Mouse (Mus musculus) olfactory bulb, adult 2 months (tissue): ENCODE measurements around the gene 1700049E17Rik2. TPM values are rescaled to one million over a fixed set of nuclear protein-coding genes. Genes with fewer than 3 reads are reported as not detected.
"Not testable (repeated sequence)": the region's sequence is repeated elsewhere in the genome, so short reads cannot be mapped to it uniquely, and the experiment has no call there.

Experiments
- H3K27ac ChIP-seq: fragments of 200-500 bp; 2 replicates; pipeline ENCODE4 v1.5.1; 2012; ENCODE audit warnings: low read depth, low read length; ENCODE audit not compliant: insufficient read depth
- H3K4me1 ChIP-seq: fragments of 200-500 bp; 2 replicates; pipeline ENCODE4 v1.6.1; 2012; ENCODE audit warnings: low read length; ENCODE audit not compliant: control insufficient read depth, insufficient read depth
- H3K4me3 ChIP-seq: fragments of 200-500 bp; 2 replicates; pipeline ENCODE4 v1.5.1; 2012; ENCODE audit warnings: mild to moderate bottlenecking, low read depth, low read length, moderate library complexity; ENCODE audit not compliant: insufficient read depth
- WGBS: fragments of 180-500 bp; shearing (Covaris S2); methylation state at CpG from one replicate; pipeline ENCODE4 v1.1.7; 2018; 5-methylcytosine and 5-hydroxymethylcytosine counted together
- polyA plus RNA-seq: library from polyadenylated mRNA; stranded (reverse); fragments of >200 nt; gene quantifications from 2 replicates; pipeline ENCODE4 v1.2.4, GENCODE M21; 2012; ENCODE audit warnings: low replicate concordance; ENCODE audit not compliant: missing spikeins, insufficient read depth, insufficient read length

The 1700049E17Rik2 gene
- polyA plus RNA-seq: not detected in 2 replicates

DNA sequence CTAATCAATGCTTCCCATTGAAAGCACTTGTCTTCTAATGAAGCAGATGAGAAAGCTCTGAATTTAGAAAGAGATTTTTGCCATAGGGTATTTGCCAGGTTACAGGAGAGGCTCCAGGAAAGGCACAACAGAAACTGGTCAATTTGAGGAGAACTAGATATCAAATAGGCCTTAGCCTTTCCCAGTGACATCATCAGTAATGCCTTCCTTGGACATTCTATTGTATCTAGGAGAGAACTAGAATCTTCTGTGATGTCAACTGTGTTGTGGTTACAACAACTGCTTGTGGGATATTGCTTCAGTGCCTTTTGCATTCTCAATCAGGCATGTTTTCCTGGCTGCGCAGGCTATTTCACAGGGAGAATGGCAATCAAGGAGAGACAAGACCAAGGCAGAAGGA, at the start of gene 1700049E17Rik2:
Gene 1700049E17Rik2, plus strand, starts transcription at position 301 of the 400 bp plus-strand sequence.
- H3K4me1 ChIP-seq, H3K4me3 ChIP-seq, H3K27ac ChIP-seq: not testable (repeated sequence)
- WGBS: no CpG with 5 or more reads among the region's 1 CpGs

GRCm38 (mm10) chr14:41524695-41525094, 48.3 kb upstream of the 1700049E17Rik2 start:
- H3K4me3 ChIP-seq, H3K4me1 ChIP-seq, H3K27ac ChIP-seq: not testable (repeated sequence)
- WGBS: 79% methylated on average over 1 of the region's 1 CpGs

DNA sequence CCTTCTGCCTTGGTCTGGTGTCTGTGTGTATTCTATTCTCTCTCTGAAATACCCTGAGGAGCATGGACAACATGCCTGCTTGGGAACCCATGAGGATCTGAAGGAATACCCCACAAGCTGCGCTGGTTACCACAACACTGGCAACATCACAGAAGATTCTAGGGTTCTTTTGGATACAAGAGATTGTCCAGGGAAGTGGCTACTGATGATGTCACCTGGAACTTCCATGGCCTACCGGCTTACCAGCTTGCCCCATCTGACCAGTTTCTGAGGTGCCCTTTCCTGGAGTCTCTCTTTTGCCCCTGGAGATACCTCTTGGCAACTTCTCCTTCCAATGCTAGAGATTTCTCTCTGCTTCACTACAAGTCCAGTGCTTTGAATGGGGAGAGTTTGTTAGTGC, 17.5 kb upstream of the 1700049E17Rik2 start, which contains the start of gene Gm7970:
Gene Gm7970, minus strand, starts transcription at position 101 of the 400 bp plus-strand sequence.
- WGBS: no CpG with 5 or more reads among the region's 2 CpGs

GRCm38 (mm10) chr14:41586346-41586745, 13.3 kb downstream of the 1700049E17Rik2 start:
- 84% methylated on average over 1 of the region's 1 CpGs for WGBS
- H3K4me3 ChIP-seq, H3K27ac ChIP-seq, H3K4me1 ChIP-seq: not testable (repeated sequence)

More for the DNA sequence above, 17.5 kb upstream of the 1700049E17Rik2 start, which contains the start of gene Gm7970:
- not testable (repeated sequence) for H3K4me3 ChIP-seq, H3K27ac ChIP-seq, H3K4me1 ChIP-seq

GRCm38 (mm10) chr14:41600935-41601334, 27.9 kb downstream of the 1700049E17Rik2 start:
- H3K4me3 ChIP-seq, H3K4me1 ChIP-seq, H3K27ac ChIP-seq: not testable (repeated sequence)
- 93% methylated on average over 15 of the region's 15 CpGs for WGBS

- not testable (repeated sequence) for H3K27ac ChIP-seq, H3K4me1 ChIP-seq, H3K4me3 ChIP-seq
- 82% methylated on average over 1 of the region's 1 CpGs for WGBS
Measured at GRCm38 (mm10) chr14:41610690-41611089, 37.7 kb downstream of the 1700049E17Rik2 start.

- WGBS: 93% methylated on average over 4 of the region's 5 CpGs
Measured at GRCm38 (mm10) chr14:41622535-41622934, 49.5 kb downstream of the 1700049E17Rik2 start.

DNA sequence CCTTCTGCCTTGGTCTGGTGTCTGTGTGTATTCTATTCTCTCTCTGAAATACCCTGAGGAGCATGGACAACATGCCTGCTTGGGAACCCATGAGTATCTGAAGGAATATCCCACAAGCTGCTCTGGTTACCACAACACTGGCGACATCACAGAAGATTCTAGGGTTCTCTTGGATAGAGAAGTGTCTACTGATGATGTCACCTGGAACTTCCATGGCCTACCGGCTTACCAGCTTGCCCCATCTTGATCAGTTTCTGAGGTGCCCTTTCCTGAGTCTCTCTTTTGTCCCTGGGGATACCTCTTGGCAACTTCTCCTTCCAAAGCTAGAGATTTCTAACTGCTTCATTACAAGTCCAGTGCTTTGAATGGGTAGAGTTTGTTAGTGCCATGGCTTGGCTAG, 51.5 kb downstream of the 1700049E17Rik2 start, which contains the start of gene Gm3072:
Gene Gm3072, minus strand, starts transcription at position 101 of the 400 bp plus-strand sequence.
- WGBS: 82% methylated on average over 1 of the region's 2 CpGs
- H3K4me3 ChIP-seq, H3K4me1 ChIP-seq, H3K27ac ChIP-seq: not testable (repeated sequence)

More at GRCm38 (mm10) chr14:41622535-41622934, 49.5 kb downstream of the 1700049E17Rik2 start:
- not testable (repeated sequence) for H3K27ac ChIP-seq, H3K4me3 ChIP-seq, H3K4me1 ChIP-seq

GRCm38 (mm10) chr14:41630144-41630543, 57.1 kb downstream of the 1700049E17Rik2 start:
- not testable (repeated sequence) for H3K27ac ChIP-seq, H3K4me1 ChIP-seq, H3K4me3 ChIP-seq
- WGBS: 99% methylated on average over 9 of the region's 11 CpGs

Other genes with a start within 250 kb of the 1700049E17Rik2 start
- not detected in 2 replicates for gene Gm5798, start 224.6 kb upstream of the 1700049E17Rik2 start, polyA plus RNA-seq
- gene Gm7945, start 186.8 kb upstream of the 1700049E17Rik2 start, polyA plus RNA-seq: not detected in 2 replicates
- not detected in 2 replicates for gene Gm6482, start 164.9 kb upstream of the 1700049E17Rik2 start, polyA plus RNA-seq
- gene Gm7954, start 119.7 kb upstream of the 1700049E17Rik2 start, polyA plus RNA-seq: not detected in 2 replicates
- not detected in 2 replicates for gene Gm3486, start 83.7 kb upstream of the 1700049E17Rik2 start, polyA plus RNA-seq
- not detected in 2 replicates for gene Gm7970, start 17.6 kb upstream of the 1700049E17Rik2 start, polyA plus RNA-seq
- not detected in 2 replicates for gene Gm3072, start 51.4 kb downstream of the 1700049E17Rik2 start, polyA plus RNA-seq
- gene Gm3676, start 73.3 kb downstream of the 1700049E17Rik2 start, polyA plus RNA-seq: not detected in 2 replicates
- not detected in 2 replicates for gene Gm8068, start 128.7 kb downstream of the 1700049E17Rik2 start, polyA plus RNA-seq
- not detected in 2 replicates for gene Gm7929, start 177.4 kb downstream of the 1700049E17Rik2 start, polyA plus RNA-seq
- gene Gm47189, start 199.2 kb downstream of the 1700049E17Rik2 start, polyA plus RNA-seq: not detected in 2 replicates